Mouse (Mus musculus): ENCODE measurements around the gene Tldc1.

The Tldc1 gene

DNA sequence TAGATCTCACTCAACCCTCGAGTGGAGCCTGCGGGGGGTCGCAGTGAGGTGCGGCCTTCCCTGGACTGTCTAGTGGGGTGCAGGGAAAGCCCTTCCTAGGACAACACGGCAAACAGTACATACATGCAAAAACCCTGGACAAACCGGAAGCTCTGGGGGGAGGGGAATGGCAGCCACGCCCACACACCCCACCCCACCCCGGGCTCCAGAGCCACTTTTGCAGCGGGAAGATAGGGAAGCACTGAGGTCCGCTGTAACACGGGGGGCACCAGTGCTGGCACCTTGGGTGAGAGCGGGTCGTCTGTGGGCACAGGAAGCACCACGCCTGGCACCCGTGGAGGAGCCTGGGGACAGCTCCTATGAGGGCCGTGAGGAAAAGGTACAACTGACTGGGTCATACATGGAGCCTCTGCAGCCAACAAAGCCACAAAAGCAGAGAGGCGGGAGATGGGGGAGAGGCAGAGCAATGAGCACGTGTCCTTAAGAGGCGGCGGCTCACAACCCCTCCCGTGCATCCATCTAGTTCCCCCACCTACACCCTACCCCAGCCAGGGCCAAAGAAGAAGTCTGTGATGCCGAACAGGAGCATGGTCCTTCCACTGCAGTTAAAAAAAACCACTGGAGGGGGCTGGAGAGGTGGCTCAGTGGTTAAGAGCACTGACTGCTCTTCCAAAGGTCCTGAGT, 12.3 kb downstream of the Tldc1 start:
- DNase-seq (ENCODE audit: low spot score) = no peak

DNA sequence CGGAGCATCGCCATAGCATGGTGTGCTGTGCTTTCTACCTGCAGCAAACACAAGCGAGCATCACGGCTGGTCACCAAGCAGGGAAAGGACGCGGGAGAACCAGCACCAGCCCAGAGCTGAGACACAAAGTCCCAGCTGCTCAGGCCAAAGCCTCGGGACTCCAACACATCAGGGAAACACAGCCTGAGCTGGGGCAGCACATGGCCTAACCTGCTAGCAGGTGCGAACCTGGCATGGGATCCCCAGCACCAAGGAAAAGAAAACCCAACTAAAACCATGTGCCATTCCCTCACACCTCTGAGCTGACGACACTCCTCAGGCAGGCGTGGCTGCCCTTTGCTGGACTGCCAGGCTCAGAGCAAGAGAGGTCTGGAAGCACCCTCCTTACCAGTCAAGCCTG, 12.9 kb downstream of the Tldc1 start:
- no peak for DNase-seq (ENCODE audit: low spot score)

DNA sequence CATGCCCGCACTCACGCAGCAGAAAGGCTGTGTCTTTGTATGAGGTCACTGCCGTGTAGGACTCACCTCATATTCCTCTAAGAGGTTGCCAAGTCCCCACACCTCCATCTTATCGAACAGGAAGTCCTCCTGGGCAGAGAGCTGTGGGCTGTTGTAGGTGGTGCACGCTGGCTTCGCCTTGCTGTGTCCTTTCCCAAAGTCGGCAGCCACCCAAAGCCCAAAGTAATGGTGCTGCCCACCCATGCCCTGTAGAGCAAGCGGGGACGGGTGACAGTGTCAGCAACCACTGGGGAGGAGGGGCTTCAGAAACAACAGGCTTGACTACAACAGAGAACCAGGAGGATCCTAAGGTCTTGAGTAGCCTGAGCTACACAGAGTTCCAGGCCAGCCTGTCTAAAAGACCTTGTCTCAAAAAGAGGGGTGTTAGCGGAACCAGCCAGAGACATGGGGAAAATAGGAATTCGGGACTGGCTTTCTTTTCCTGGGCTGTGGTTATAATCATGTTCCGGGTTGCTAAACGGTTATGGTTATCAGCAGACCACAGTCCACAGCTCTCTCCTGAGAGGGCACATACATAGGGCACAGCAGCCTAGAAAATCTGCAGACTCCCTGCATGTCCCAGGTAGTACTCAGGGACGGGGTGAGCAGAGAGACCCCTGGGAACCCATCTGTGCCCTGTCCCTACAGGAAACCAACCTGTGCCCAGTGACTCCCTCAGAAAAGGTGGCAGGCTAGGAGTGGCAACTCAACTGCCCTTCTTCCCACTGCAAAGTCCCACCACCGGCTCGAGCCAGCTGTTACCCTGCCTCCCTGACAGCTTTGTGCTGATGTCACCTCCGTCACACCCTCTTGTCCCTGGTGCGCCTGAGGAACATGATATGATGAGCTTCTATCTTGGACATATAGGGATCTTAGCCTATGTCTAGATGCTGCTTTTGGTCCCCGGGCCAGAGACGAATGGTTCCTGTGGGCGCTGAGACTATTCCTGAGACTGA, 15.7 kb downstream of the Tldc1 start:
- DNase-seq (ENCODE audit: low spot score) = no peak

GRCm38 (mm10) chr8:119761692-119762091, 16.5 kb downstream of the Tldc1 start:
- no peak for DNase-seq (ENCODE audit: low spot score)

DNA sequence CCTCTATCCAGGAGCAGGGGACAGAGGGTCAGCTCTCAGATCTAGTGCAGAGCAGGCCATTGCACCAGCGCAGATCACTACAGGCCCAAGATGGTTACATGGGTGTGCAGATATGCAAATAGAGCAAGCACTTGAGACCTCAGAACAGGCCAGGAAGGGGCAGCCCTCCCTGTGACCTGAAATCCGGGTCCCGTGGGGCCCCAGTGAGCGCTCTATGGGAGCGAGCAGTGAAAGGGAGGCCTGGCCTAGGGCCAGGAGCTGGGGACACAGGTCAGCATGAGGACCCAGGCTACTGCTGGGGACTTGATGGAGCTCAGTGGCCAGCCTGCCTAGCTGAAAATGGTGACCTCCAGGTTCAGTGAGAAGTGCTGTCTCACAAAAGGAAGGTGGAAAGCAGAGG, 21.7 kb downstream of the Tldc1 start:
- DNase-seq (ENCODE audit: low spot score) = no peak

DNA sequence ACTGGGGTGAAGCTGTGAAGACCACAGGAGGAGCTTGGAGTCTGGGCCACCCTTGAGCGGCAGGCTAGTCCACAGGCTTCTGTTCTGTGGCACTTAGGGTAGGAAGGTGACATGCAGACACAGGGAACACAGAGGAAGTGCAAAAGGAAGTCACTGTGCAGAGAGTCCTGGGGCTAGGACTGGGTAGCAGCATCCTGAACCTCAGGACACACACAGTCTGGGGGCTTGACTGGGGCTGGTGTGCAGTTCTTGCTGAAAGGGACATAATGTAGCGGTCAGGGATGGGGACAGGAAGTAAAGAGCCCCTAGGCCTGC, 22.1 kb downstream of the Tldc1 start:
- no peak for DNase-seq (ENCODE audit: low spot score)

GRCm38 (mm10) chr8:119755238-119756146, 22.7 kb downstream of the Tldc1 start:
- DNase-seq (ENCODE audit: low spot score) = no peak

DNA sequence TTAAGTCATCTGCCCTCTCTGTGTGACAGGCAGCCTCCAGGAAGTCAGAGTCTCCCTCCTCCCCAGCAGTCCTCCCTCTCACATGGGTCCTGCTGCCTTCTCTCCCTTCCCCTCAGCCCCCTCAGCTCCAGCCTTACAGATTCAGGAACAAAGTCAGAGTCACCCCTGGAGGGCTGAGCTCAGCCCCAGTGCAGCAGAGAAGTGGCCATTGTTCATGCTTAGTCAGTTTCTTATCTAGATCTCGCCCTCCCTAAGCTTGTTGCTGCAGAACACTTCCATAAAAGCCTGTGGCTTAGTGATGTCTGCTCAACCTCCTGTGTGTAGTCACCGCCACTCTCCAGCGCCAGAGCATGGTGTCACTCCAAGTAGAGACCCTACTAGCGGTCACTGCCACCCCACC, 33.6 kb downstream of the Tldc1 start:
- DNase-seq (ENCODE audit: low spot score) = no peak

GRCm38 (mm10) chr8:119743291-119744026, 34.8 kb downstream of the Tldc1 start:
- DNase-seq (ENCODE audit: low spot score) = peak; percentile 23

- no peak for DNase-seq (ENCODE audit: low spot score)
Observed at GRCm38 (mm10) chr8:119742409-119742808, 35.8 kb downstream of the Tldc1 start.

DNA sequence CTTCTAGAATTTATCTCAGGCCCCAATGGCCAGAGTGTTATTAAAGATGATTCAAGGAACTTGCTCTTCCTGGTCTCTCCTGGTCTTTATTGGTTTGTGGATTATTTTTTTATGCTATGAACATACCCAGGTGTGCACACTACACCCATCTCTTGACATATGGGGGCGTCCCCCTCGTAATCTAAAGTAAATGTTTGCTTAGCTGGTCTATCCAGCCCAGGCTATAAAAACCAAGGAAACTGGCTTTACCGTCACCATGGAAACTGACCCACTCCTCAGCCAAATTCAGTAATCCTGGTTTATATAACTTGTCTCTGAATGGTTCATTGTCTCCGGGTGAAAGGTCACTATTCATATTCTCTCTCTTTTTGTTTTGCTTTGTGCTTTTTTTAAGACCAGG, 37.6 kb downstream of the Tldc1 start:
- DNase-seq (ENCODE audit: low spot score) = no peak

GRCm38 (mm10) chr8:119738129-119738907, 39.9 kb downstream of the Tldc1 start:
- no peak for DNase-seq (ENCODE audit: low spot score)

DNA sequence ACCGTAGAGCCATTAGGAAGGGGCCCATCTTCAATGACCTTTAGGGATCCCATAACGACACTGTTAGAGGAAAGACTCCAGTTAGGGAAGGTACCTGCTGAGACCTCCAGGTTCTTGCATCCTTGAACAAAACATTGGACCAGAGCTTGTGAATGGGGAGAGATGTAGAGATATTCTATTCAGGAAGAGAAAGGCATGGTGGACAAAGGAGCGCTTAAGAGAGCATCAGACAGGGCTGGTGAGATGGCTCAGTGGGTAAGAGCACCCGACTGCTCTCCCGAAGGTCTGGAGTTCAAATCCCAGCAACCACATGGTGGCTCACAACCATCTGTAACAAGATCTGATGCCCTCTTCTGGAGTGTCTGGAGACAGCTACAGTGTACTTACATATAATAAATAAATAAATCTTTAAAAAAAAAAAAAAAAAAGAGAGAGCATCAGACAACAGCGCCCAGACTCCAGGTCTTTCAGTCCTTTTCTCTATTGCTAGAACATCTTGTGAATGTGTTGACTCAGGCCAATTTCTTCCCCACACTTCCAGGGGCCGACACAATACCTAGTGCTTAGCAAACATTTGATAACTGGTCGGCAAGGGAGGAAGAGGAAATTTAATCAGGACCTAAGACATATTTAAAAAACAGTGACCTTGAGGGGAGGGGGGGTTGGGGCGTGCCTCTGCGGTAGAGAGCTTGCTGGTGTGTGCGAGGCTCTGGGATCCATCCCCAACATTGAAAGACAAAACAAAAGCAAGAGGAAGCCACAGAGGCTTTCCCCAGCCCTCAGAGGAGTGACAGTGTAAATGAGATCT, 40.9 kb downstream of the Tldc1 start:
- DNase-seq (ENCODE audit: low spot score) = no peak

DNA sequence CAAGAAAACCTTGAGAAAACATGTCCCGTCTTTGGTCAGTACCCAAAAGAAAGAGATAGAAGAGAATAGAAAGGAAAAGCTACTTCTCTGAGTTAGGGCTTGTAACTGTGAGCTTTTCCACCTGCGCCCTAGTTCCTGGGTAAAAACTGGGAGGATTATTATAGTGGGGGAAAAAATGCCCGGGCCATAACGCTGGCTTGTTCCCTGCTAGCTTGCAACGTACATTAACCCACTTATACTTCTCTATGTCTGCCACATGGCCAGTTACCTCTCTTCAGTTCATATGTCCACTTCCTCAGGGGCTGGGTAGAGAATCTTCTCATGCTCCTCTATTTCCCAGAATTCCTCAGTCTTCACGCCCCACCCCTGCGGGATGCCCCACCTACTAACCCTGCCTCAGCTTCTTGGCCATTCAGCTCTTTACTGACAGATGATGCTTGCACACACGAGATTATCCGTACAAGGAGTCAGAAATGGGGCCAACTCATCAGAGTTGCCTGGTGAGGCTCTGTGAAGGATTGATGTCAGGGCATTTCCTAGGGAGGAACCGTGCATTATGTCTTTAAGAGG, 41.8 kb downstream of the Tldc1 start:
- DNase-seq (ENCODE audit: low spot score) = no peak

DNA sequence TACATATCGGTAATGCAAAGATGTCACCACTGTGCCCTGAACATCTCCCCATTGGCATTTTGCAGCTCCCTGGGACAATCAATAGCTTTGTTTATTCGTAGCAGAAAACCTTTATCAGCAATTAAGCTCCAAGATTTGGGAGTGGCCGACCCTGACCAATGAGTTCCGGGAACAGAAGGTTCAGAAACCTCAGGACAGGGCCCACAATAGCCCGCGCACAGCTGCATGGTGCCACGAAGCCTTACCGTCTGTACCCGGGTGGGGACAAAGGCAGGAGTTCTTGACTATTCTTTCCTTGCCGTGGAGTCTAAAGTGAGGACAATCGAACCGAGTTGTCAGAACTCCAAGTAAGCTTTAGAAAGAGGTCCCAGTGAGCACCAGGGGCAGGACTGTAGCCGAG, 46.1 kb downstream of the Tldc1 start:
- no peak for DNase-seq (ENCODE audit: low spot score)

DNA sequence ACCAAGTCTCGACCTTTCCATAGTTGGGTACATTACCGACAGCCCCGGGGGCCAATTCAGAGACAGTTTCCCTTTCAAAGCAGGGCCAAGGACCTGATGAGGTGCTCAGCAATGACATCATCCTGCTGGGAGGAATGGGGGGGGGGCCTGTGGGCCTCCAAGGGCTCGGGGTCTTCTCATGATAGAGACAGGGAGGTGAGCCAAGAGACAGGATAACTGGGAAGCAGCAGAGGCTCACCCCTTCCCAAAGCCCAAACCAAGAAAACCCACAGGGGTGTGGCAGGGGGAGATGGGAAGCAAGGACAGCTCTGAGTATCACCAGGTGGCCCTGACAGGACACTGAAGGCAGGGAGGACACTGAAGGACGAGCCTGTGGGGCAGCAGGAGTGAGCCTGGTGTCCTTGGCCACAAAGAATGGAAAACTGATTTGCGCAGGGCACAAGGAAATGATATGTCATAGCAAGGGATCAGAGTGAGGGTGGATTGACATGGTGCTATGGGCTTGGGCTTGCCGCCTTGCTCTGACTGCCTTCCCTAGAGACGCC, 49.8 kb downstream of the Tldc1 start:
- no peak for DNase-seq (ENCODE audit: low spot score)

DNA sequence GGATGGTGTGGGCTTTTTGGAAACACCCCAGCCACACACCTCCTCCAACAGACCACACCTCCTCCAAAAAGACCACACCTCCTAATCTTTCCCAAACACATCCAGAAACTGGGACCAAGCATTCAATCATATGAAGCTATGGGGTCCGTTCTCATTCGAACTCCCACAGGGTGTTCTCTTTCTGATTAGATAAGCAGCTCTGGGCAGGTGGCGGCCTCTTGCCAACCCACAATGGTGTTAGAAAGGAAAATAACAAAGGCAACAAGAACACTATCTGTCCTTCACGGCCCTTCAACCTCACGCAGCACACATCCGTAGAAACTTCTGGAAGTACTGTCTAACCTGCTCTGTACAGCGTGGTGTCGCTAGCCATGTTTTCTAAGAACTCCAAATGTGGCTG, 51.1 kb downstream of the Tldc1 start:
- DNase-seq (ENCODE audit: low spot score) = no peak

- no peak for DNase-seq (ENCODE audit: low spot score)
Observed at GRCm38 (mm10) chr8:119724596-119724995, 53.6 kb downstream of the Tldc1 start.

GRCm38 (mm10) chr8:119723676-119724075, 54.5 kb downstream of the Tldc1 start:
- no peak for DNase-seq (ENCODE audit: low spot score)
